Mouse (Mus musculus) forebrain, postnatal 0 days (tissue): ENCODE data around the gene Defb36. TPM values are rescaled to one million over a fixed set of nuclear protein-coding genes. Genes with fewer than 3 reads are reported as not detected.

Experiments used
- ATAC-seq: fragments of 200-750 bp; cut with Nextera tagmentation; 2 replicates; pipeline ENCODE4 v1.8.0; 2017; ENCODE audit warnings: mild to moderate bottlenecking, moderate library complexity
- DNase-seq: peaks from one replicate; pipeline ENCODE4 v3.0.0-alpha.2; 2015
- H3K27ac ChIP-seq: fragments of 300-500 bp; sonication (generic); 2 replicates; pipeline ENCODE4 v1.5.1; 2014; ENCODE audit warnings: low read depth, mild to moderate bottlenecking, antibody characterized with exemption, low read length, moderate library complexity, mixed read lengths
- H3K27me3 ChIP-seq: fragments of 300-500 bp; sonication (generic); 2 replicates; pipeline ENCODE4 v1.6.1; 2014; ENCODE audit warnings: mild to moderate bottlenecking, low read length, mixed read lengths; ENCODE audit not compliant: insufficient read depth
- H3K36me3 ChIP-seq: fragments of 300-500 bp; sonication (generic); 2 replicates; pipeline ENCODE4 v1.6.1; 2014; ENCODE audit warnings: mild to moderate bottlenecking, moderate library complexity; ENCODE audit not compliant: insufficient read depth
- H3K4me1 ChIP-seq: fragments of 300-500 bp; sonication (generic); 2 replicates; pipeline ENCODE4 v1.6.1; 2014; ENCODE audit warnings: antibody characterized with exemption; ENCODE audit not compliant: insufficient read depth
- H3K4me2 ChIP-seq: fragments of 300-500 bp; sonication (generic); 2 replicates; pipeline ENCODE4 v1.6.1; 2014; ENCODE audit warnings: low read depth, mild to moderate bottlenecking, moderate library complexity
- H3K4me3 ChIP-seq: fragments of 300-500 bp; sonication (generic); 2 replicates; pipeline ENCODE4 v1.5.1; 2014; ENCODE audit warnings: low read depth, low read length, mixed read lengths
- H3K9ac ChIP-seq: fragments of 300-500 bp; sonication (generic); 2 replicates; pipeline ENCODE4 v1.6.1; 2014; ENCODE audit warnings: mild to moderate bottlenecking
- H3K9me3 ChIP-seq: fragments of 300-500 bp; sonication (generic); 2 replicates; pipeline ENCODE4 v1.6.1; 2016; ENCODE audit warnings: low read length
- CTCF ChIP-seq: sonication (generic); IDR thresholded peaks from 2 replicates; pipeline ENCODE4 v1.5.1; 2016; ENCODE audit warnings: antibody characterized with exemption, control low read depth, low read depth
- whole genome bisulfite sequencing: fragments of 180-500 bp; shearing (Covaris S2); extraction: QIAGEN DNeasy Blood & Tissue Kit; methylation state at CpG from one replicate; pipeline ENCODE4 v1.1.7; 2014; 5-methylcytosine and 5-hydroxymethylcytosine counted together
- polyA plus RNA-seq: library from polyadenylated mRNA; unstranded; fragments of >200 nt; fragmentation: Nextera tagmentation; extraction: Ambion mirVana; gene quantifications from 2 replicates; pipeline ENCODE4 v1.2.1, GENCODE M21; 2015
- total RNA-seq: library from RNA; depleted of rRNA; stranded (reverse); fragments of >200 nt; gene quantifications from 2 replicates; pipeline ENCODE4 v1.2.3, GENCODE M21; 2014

The Defb36 gene
- total and polyA plus RNA-seq, 2 experiments from 2014 or later = not detected

GRCm38 (mm10) chr2:152580107-152580506, 24.0 kb upstream of the Defb36 start, which contains the start of gene Defb19:
Gene Defb19, minus strand, starts transcription at chr2:152580312.
- Histone ChIP-seq H3K9ac (no peak within 1 kb of the TSS), H3K27me3 (no peaks in the 10 kb centered on the region), H3K36me3 (no peaks in the 10 kb centered on the region), H3K4me2 (no peak within 1 kb of the TSS), H3K4me3 (no peak within 1 kb of the TSS), H3K4me1 (no peaks in the 10 kb centered on the region), H3K9me3 (no peaks in the 10 kb centered on the region), H3K27ac (no peak within 1 kb of the TSS)
- DNase-seq (no peak), ATAC-seq (no peak)
- no peak for TF ChIP-seq CTCF
- WGBS = 75% methylated on average over 7 of the region's 7 CpGs

GRCm38 (mm10) chr2:152580612-152581011, 23.5 kb upstream of the Defb36 start:
- Histone ChIP-seq H3K36me3 (no peaks in the 10 kb centered on the region), H3K4me1 (no peaks in the 10 kb centered on the region), H3K27ac (no peak overlapping the region), H3K4me2 (no peak overlapping the region), H3K27me3 (no peaks in the 10 kb centered on the region), H3K9ac (no peak overlapping the region), H3K9me3 (no peaks in the 10 kb centered on the region), H3K4me3 (no peak overlapping the region)
- 92% methylated on average over 11 of the region's 11 CpGs for WGBS
- no peak for TF ChIP-seq CTCF
- DNase-seq (no peak), ATAC-seq (no peak)

GRCm38 (mm10) chr2:152586926-152587560, 17.1 kb upstream of the Defb36 start:
- Histone ChIP-seq H3K4me2 (no peak overlapping the region), H3K27ac (no peak overlapping the region), H3K9me3 (no peaks in the 10 kb centered on the region), H3K36me3 (no peaks in the 10 kb centered on the region), H3K27me3 (no peaks in the 10 kb centered on the region), H3K4me3 (no peak overlapping the region), H3K9ac (no peak overlapping the region), H3K4me1 (no peaks in the 10 kb centered on the region)
- TF ChIP-seq CTCF = peak; percentile 34
- 69% methylated on average over 4 of the region's 4 CpGs for WGBS
- DNase-seq = no peak
- no peak for ATAC-seq

- ATAC-seq = no peak
- TF ChIP-seq CTCF = no peak
- H3K36me3 ChIP-seq = no peaks in the 10 kb centered on the region
Observed at GRCm38 (mm10) chr2:152588450-152588849, 15.7 kb upstream of the Defb36 start.

GRCm38 (mm10) chr2:152589021-152589420, 15.1 kb upstream of the Defb36 start:
- WGBS = 34% methylated on average over 6 of the region's 6 CpGs

More at GRCm38 (mm10) chr2:152588450-152588849, 15.7 kb upstream of the Defb36 start:
- no peak for DNase-seq
- H3K9me3 ChIP-seq = no peaks in the 10 kb centered on the region
- H3K27ac ChIP-seq = no peak overlapping the region
- no peaks in the 10 kb centered on the region for H3K4me1 ChIP-seq
- H3K9ac ChIP-seq = no peak overlapping the region
- H3K4me2 ChIP-seq = no peak overlapping the region
- 27% methylated on average over 2 of the region's 2 CpGs for WGBS
- H3K4me3 ChIP-seq = no peak overlapping the region
- H3K27me3 ChIP-seq = no peaks in the 10 kb centered on the region

GRCm38 (mm10) chr2:152599299-152599698, 4.8 kb upstream of the Defb36 start, which contains the start of gene Defb45:
Gene Defb45, minus strand, starts transcription at chr2:152599399.
- Histone ChIP-seq H3K27ac (no peak within 1 kb of the TSS), H3K27me3 (no peaks in the 10 kb centered on the region), H3K4me1 (no peaks in the 10 kb centered on the region), H3K36me3 (no peaks in the 10 kb centered on the region), H3K4me3 (no peak within 1 kb of the TSS), H3K9ac (no peak within 1 kb of the TSS), H3K9me3 (no peaks in the 10 kb centered on the region), H3K4me2 (no peak within 1 kb of the TSS)
- 61% methylated on average over 7 of the region's 7 CpGs for WGBS
- no peak for TF ChIP-seq CTCF
- no peak for ATAC-seq
- no peak for DNase-seq

More at GRCm38 (mm10) chr2:152589021-152589420, 15.1 kb upstream of the Defb36 start:
- Histone ChIP-seq H3K4me2 (no peak overlapping the region), H3K27me3 (no peaks in the 10 kb centered on the region), H3K9me3 (no peaks in the 10 kb centered on the region), H3K4me1 (no peaks in the 10 kb centered on the region), H3K27ac (no peak overlapping the region), H3K9ac (no peak overlapping the region), H3K4me3 (no peak overlapping the region), H3K36me3 (no peaks in the 10 kb centered on the region)
- TF ChIP-seq CTCF = no peak
- ATAC-seq (no peak), DNase-seq (no peak)

GRCm38 (mm10) chr2:152600076-152600475, 4.1 kb upstream of the Defb36 start:
- ATAC-seq (no peak), DNase-seq (no peak)
- no peak overlapping the region for H3K4me3 ChIP-seq
- H3K36me3 ChIP-seq = no peaks in the 10 kb centered on the region
- no peak overlapping the region for H3K9ac ChIP-seq
- H3K9me3 ChIP-seq = no peaks in the 10 kb centered on the region
- H3K4me2 ChIP-seq = no peak overlapping the region
- 90% methylated on average over 6 of the region's 6 CpGs for WGBS
- no peak for TF ChIP-seq CTCF
- H3K27ac ChIP-seq = no peak overlapping the region
- no peaks in the 10 kb centered on the region for H3K4me1 ChIP-seq
- H3K27me3 ChIP-seq = no peaks in the 10 kb centered on the region
